Mouse (Mus musculus) layer of hippocampus, postnatal 25 days (tissue): ENCODE data around the gene Cxcr6. TPM values are rescaled to one million over a fixed set of nuclear protein-coding genes. Genes with fewer than 3 reads are reported as not detected.

Source experiments
- DNase-seq, 2 experiments: peaks; one replicate each; pipeline ENCODE4 v3.0.0; 2022; ENCODE audit warnings: mixed read lengths in 2 of 2, low spot score in 1 of 2; ENCODE audit errors: extremely low spot score in 1 of 2
- total RNA-seq, 2 experiments: library from RNA; stranded (reverse); gene quantifications; 2 replicates each; pipeline ENCODE4 v1.2.3; 2021

Gene Cxcr6
- total RNA-seq, 2 experiments from 2014 or later, result not detected

GRCm38 (mm10) chr9:123815996-123816395 lies 9.7 kb downstream of the Cxcr6 start:
- DNase-seq, result no peak

- DNase-seq, result no peak
Measured at GRCm38 (mm10) chr9:123818601-123819000, 12.3 kb downstream of the Cxcr6 start.

GRCm38 (mm10) chr9:123826631-123827030 lies 20.4 kb downstream of the Cxcr6 start:
- no peak for DNase-seq

GRCm38 (mm10) chr9:123828916-123829315 lies 22.6 kb downstream of the Cxcr6 start:
- DNase-seq, result no peak

GRCm38 (mm10) chr9:123835851-123836250 lies 29.6 kb downstream of the Cxcr6 start:
- DNase-seq, result no peak

- DNase-seq, result no peak
Measured at GRCm38 (mm10) chr9:123840243-123840642, 34.0 kb downstream of the Cxcr6 start.

GRCm38 (mm10) chr9:123844468-123844867 lies 38.2 kb downstream of the Cxcr6 start:
- DNase-seq, result no peak

- no peak for DNase-seq
Measured at GRCm38 (mm10) chr9:123845120-123845519, 38.8 kb downstream of the Cxcr6 start.

GRCm38 (mm10) chr9:123846490-123846889 lies 40.2 kb downstream of the Cxcr6 start:
- DNase-seq, result no peak

GRCm38 (mm10) chr9:123849976-123850695 lies 43.9 kb downstream of the Cxcr6 start:
- no peak for DNase-seq

- DNase-seq, result peak in 1 of 2 experiments; percentile 9
Measured at GRCm38 (mm10) chr9:123850705-123851061, 44.4 kb downstream of the Cxcr6 start.

- no peak for DNase-seq
Measured at GRCm38 (mm10) chr9:123851062-123851712, 44.9 kb downstream of the Cxcr6 start.

GRCm38 (mm10) chr9:123851713-123852448 lies 45.6 kb downstream of the Cxcr6 start, which contains the start of gene Fyco1:
TSS of gene Fyco1 (minus strand) at chr9:123851899.
- DNase-seq, result peak; percentile 82 to 87

- DNase-seq, result no peak
Measured at GRCm38 (mm10) chr9:123852449-123853390, 46.4 kb downstream of the Cxcr6 start.

GRCm38 (mm10) chr9:123856836-123857235 lies 50.6 kb downstream of the Cxcr6 start:
- no peak for DNase-seq

Other genes starting within 250 kb of the Cxcr6 start
- gene Slc6a20b, start 173.9 kb upstream of the Cxcr6 start, total RNA-seq, result under 1 TPM; 0.27 to 0.28 TPM
- gene Ccr9, start 128.0 kb upstream of the Cxcr6 start, total RNA-seq, result under 1 TPM; 0.10 to 0.14 TPM
- gene Slc6a20a, start 127.6 kb upstream of the Cxcr6 start, total RNA-seq, result 10 to 100 TPM; 12.2 to 14.1 TPM
- gene Lztfl1, start 88.8 kb upstream of the Cxcr6 start, total RNA-seq, result 10 to 100 TPM; 60.1 to 64.8 TPM
- 10 to 100 TPM; 34.4 to 44.5 TPM for gene Fyco1, start 45.4 kb downstream of the Cxcr6 start, total RNA-seq
- not detected for gene Xcr1, start 55.6 kb downstream of the Cxcr6 start, total RNA-seq
- under 1 TPM; 0.28 to 0.37 TPM for gene Ccr1, start 162.2 kb downstream of the Cxcr6 start, total RNA-seq
- gene Ccr1l1, start 171.9 kb downstream of the Cxcr6 start, total RNA-seq, result not detected
- not detected for gene Ccr3, start 215.5 kb downstream of the Cxcr6 start, total RNA-seq